Comparison of ENCODE assay signal across 18 mouse cellular contexts in genomic region chr12:73511467-73512047, GRCm38 (mm10). TPM values are rescaled to one million over a fixed set of nuclear protein-coding genes. Genes with fewer than 3 reads are reported as not detected.
"Had no signal": no experiment of that assay in that cellular context is flagged by ENCODE, and none has a peak within 500 bp of the region (broad histone marks: within the 10 kb centered on the region; RNA-seq: fewer than 3 reads in every experiment).

No protein-coding gene starts in this region.

- ATAC-seq: lung, postnatal 0 days; midbrain, embryonic 16.5 days had no signal

- H3K4me1 ChIP-seq: neural tube, embryonic 13.5 days had no signal

- H3K4me2 ChIP-seq: midbrain, embryonic 11.5 days; neural tube, embryonic 13.5 days had no signal

- H3K4me3 ChIP-seq: neural tube, embryonic 13.5 days had no signal

- H3K27me3 ChIP-seq: neural tube, embryonic 13.5 days had no signal

- H3K9ac ChIP-seq: liver, embryonic 14.5 days; neural tube, embryonic 13.5 days had no signal

- DNase-seq: kidney, adult 11 months; kidney, adult 9 months; kidney, postnatal 36 days; layer of hippocampus, adult 9-11 months; layer of hippocampus, postnatal 36 days; lung, adult 18-20 months; lung, postnatal 4 days; right cerebral cortex, adult 18-20 months; thymus, postnatal 4 days had no signal

- H3K36me3 ChIP-seq: neural tube, embryonic 13.5 days had no signal

- H3K9me3 ChIP-seq: neural tube, embryonic 13.5 days had no signal

- H3K27ac ChIP-seq: kidney, postnatal 0 days; liver, embryonic 14.5 days; neural tube, embryonic 13.5 days; stomach, postnatal 0 days had no signal

RNA-seq across cellular contexts. Expression of gene Tmem30b, which starts 34.6 kb away (rescaled TPM):
- total RNA-seq: layer of hippocampus, postnatal 36 days; left cerebral cortex, postnatal 25 days; megakaryocyte, adult 5-6 weeks had no signal
